Mouse (Mus musculus) CD8-positive naive resting alpha-beta T cell, adult 2 months (primary cell): Measurements from ENCODE around the gene Anks6.
"Not testable (repeated sequence)": the region's sequence is repeated elsewhere in the genome, so short reads cannot be mapped to it uniquely, and the experiment has no call there.

ENCODE experiments used
- DNase-seq, 2 experiments: peaks; one replicate each; pipeline ENCODE4 v3.0.0; 2022; ENCODE audit warnings: low read depth in 2 of 2, low spot score in 2 of 2

Gene Anks6

DNA sequence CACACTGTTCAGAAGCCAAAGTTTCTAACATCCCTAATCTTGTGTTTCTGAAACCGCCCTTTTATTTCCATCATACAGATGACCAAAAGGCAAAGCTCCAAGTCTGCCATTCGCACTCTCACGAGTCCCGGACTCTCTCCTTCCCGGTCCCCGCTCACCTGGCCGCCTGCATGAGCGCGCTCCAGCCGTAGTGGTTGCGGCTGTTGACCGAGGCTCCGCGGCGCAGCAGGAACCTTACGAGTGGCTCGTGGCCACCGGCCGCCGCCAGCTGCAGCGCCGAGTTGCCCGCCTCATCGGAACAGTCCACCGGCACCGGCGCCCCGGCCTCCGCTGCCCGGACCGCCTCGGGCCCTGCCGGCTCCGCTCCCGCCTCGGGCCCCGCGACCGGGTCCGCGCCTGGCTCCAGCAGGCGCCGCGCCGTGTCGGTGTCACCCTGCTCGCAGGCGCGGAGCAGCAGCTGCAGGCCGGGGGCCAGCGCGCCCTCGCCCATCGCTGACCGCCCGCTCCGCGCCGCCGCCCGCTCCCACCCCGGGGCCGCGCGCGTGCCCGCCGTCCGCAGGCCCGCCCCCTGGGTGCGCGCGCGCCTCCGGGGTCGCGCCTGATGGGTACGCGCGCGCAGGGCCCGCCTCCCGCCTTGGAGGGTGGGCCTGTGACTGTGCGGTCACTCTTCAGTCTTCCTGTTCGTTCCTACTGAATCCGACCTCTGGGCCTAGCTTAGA is at the start of gene Anks6:
Gene Anks6, minus strand, starts transcription at position 637 of the 719 bp plus-strand sequence.
- DNase-seq = no peak

GRCm38 (mm10) chr4:47103561-47103960 is 46.3 kb upstream of the Anks6 start:
- DNase-seq = no peak

DNA sequence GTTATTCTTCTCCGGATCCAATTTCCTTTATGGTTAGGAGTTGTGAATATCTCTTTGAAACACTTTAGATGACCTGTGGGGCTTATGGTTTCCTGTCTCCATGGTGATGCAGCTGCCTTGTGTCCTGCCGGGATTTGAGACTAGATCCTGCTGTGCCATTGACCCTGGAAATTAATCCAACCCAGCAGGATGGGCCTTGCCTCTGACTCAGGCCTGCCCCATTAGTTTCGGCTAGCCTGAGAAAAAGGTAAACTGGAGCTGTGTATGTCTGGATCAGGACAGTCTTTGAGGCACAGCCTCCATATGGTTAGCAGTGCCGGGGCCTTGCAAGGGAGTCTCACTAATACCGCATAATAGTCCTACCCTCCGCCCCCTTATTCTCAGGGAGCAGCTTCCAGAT is 36.4 kb upstream of the Anks6 start:
- no peak for DNase-seq

GRCm38 (mm10) chr4:47093161-47093560 is 35.9 kb upstream of the Anks6 start:
- DNase-seq = no peak

- peak in 1 of 2 experiments; percentile 2 for DNase-seq
Observed at GRCm38 (mm10) chr4:47092387-47093021, 35.3 kb upstream of the Anks6 start.

- DNase-seq = peak; percentile 23 to 45
Observed at GRCm38 (mm10) chr4:47091493-47092386, 34.5 kb upstream of the Anks6 start, which contains the start of gene Galnt12. TSS of gene Galnt12 (plus strand) at chr4:47091909.

DNA sequence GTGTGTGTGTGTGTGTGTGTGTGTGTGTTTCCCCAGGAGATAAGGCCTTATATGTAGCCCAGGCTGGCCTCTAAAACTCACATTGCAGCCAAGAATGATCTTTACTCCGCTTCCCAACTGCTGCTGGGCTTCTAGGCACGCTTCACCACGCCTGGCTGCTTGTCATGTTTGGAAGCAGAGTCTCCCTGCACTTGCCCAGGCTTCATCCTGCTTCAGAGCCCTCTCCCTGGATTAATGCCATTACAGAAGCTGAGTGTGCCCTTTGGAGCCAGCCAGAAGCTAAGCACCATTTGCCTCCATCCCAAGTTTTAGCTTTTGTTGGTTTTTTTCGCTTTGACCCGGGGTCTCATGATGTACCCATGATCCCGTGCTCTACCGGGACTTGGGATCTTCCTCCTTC is 31.4 kb upstream of the Anks6 start:
- DNase-seq = no peak

DNA sequence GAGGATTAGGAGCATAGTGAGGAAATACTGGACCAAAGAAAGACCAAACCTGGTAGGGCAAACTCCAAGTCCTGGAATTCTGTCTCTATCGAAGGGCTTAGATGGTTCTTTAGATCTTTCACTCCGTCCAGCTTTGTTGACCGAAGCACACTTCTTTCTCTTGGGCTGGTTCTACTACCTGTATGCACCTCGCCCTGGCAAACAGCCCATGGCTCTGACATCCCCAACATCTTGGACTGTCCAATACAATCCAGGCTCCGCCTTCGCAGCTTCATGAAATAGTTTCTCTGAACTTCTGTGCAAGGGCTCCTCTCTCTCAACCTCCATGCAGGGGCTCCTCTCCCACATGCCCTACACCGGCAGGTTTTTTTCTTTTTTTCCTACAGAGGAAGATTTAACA is 26.6 kb upstream of the Anks6 start:
- DNase-seq = no peak

DNA sequence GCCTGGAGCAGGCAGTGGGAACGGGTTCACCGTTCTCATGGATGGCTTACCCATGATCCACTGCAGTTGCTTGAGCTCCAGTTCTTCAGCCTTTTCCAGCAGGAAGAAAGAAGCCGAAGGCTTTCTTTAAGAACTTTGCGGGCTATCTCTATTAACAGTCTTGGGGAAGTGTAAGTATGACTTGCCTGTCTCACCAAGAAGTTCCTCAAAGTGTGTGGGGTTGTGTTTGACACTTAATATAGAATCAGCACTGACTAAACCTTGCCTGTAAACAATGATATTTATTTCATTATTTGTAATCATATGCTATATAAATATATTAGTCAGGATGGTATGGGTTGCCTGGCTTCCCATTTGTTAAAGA is 23.4 kb upstream of the Anks6 start:
- DNase-seq = no peak

DNA sequence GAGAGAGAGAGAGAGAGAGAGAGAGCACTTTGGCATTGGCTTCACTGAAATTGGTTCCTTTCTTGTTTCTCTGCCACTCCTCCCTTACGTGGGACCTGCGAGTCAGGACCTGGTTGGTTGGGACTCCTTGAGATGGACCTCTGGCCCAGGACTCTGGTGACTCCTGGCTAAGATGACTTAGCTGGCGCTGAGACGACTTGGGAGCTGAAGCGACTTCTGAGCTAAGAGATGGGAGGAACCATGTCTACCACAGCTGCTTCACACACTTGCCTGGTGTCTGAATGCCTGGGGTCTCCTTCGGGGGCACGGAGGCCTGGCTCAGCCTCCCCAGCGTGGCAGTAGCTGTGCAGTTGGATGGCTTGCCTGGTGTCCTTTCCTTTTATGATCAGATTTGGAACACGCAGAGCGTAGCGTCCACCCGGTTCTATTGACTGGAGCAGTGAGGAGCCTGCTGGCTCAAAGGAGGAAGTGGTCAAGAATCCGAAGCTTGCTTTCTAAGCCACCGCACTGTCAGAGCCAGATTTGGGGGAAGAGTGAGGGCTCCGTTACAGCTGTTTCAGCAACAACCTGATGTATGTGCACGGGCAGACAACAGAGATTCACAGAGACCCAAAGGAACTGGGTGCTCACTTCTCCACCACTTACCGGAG is 22.9 kb upstream of the Anks6 start:
- no peak for DNase-seq

- no peak for DNase-seq
Observed at GRCm38 (mm10) chr4:47075054-47075453, 17.8 kb upstream of the Anks6 start.

DNA sequence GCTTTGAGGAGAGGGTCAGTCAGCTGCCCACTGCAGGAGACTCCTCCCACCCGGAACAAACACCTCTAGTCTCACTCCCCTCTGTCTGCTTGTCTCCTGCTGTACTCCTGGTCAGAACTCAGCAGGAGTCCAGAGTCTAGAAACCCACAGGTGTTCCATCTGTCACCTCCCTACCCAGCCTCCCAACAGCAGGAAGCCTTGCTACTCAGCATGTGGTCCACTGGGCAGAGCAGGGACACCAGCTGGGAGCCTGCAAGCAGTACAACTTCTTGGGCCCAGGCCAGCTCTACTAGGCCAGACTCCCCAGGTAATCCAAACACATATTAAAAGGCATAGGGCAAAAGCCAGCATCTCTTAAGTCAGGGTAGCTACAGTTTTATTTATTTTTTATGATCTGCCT is 3.7 kb upstream of the Anks6 start:
- no peak for DNase-seq

- DNase-seq = no peak
Observed at GRCm38 (mm10) chr4:47057510-47058325, 491 bp upstream of the Anks6 start.

DNA sequence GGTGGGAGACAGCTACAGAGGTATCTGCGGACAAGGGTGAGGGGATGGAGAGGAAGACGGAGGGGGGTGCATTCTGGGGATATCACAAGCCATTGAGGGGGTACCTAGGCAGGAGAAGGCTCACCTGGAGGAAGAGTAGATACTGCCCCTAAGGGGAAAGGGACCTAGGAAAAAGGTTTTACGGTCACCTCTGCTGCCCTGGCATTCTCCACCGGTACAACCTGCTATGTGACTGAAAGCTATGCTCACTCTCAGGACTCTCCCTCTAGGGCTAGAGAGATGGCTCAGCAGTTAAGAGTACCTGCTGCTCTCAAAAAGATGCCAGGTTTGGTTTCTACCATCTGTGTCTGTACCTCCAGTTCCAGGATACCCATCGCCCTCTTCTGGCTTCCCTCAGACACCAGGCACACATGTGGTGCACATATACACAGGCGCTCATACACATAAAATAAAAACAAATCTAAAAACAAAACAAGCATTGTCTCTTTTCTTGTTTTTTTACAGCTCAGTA is 1.6 kb downstream of the Anks6 start:
- DNase-seq = no peak

DNA sequence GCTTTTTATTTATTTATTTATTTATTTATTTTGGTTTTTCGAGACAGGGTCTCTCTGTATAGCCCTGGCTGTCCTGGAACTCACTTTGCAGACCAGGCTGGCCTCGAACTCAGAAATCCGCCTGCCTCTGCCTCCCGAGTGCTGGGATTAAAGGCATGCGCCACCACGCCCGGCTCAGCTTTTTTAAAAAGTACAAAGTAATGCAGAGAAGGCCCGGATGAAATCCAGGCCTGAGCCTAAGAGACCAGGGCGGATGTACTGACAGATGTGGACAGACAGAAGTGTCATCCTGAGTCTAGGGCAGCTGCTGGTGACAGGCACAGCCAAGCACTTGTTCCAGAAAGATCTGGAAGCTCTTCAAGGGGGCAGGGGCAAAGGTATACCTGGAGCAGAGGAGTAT is 2.1 kb downstream of the Anks6 start:
- not testable (repeated sequence) for DNase-seq

DNA sequence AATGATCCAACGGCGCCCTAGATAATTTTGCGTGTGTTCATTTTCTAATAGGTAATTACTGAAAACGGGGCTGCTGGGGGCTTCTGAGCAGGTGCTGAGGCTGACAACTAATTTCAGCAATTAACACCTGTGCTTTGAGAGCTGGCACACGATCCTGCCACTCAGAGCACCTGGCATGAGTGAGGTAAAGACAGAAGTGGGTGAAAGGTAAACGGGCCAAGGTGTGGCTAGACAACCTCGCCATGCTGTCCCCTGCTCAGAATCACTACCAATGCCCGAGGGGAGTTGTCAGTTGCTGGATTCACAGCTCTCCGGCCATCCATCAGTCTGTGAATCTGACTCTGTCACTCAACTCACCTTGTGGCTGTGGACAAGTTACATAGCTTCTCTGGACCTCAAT is 5.3 kb downstream of the Anks6 start:
- DNase-seq = no peak

GRCm38 (mm10) chr4:47050642-47051381 is 6.4 kb downstream of the Anks6 start:
- no peak for DNase-seq

- DNase-seq = peak; percentile 61 to 73
Observed at GRCm38 (mm10) chr4:47050167-47050566, 7.1 kb downstream of the Anks6 start.

DNA sequence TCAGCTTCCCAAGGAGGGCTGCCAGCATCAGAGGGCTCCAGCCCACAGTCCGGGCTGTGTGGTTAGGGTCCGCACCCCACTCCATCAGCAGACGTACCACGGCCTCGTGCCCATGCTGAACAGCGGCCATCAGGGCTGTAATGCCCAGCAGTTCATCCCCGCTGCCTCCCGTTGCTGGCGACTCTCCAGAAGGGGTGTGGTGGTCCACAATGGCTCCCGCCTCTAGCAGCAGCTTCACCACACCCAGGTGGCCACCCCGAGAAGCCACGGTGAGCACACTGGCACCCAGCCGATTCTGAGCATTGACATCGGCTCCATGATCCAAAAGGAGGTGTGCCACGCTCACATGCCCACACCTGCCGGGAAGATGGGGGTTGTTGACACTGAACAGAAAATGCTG is 8.0 kb downstream of the Anks6 start:
- no peak for DNase-seq

- DNase-seq = no peak
Observed at GRCm38 (mm10) chr4:47047765-47048164, 9.5 kb downstream of the Anks6 start.
